Mouse (Mus musculus) gastrocnemius, adult 2 months (tissue): ENCODE measurements around the gene Pbld1. TPM values are rescaled to one million over a fixed set of nuclear protein-coding genes. Genes with fewer than 3 reads are reported as not detected.

Experiments
- DNase-seq: peaks from one replicate; pipeline ENCODE4 v3.0.0; 2022
- H3K27ac ChIP-seq: fragments of 200-600 bp; 2 replicates; pipeline ENCODE4 v1.8.1; 2022; ENCODE audit warnings: mild to moderate bottlenecking
- H3K4me3 ChIP-seq: fragments of 200-600 bp; 2 replicates; pipeline ENCODE4 v1.8.1; 2022; ENCODE audit warnings: mild to moderate bottlenecking, moderate library complexity
- CTCF ChIP-seq: fragments of 200-600 bp; IDR thresholded peaks from 2 replicates; pipeline ENCODE4 v1.8.1; 2022; ENCODE audit warnings: antibody characterized with exemption, mild to moderate bottlenecking, moderate library complexity
- intact Hi-C: fragments of 180-260 bp; cut with DNase I; formaldehyde crosslinking; loops from one replicate; pipeline ENCODE4 v1.15.1; 2025
- total RNA-seq, 2 experiments: library from RNA; stranded (reverse); gene quantifications; 2 replicates each; pipeline ENCODE4 v1.2.3; 2021

The Pbld1 gene
- total RNA-seq, 2 experiments from 2014 or later = 0.66 to 1.1 TPM

GRCm38 (mm10) chr10:63115881-63116280, 55.9 kb downstream of the Pbld1 start:
- no peak for DNase-seq
- Histone ChIP-seq H3K4me3 (no peak overlapping the region), H3K27ac (no peak overlapping the region)
- intact Hi-C loops = loop anchor here (10.0 kb wide), 1 partner anchor 91 kb away; the partner anchor contains the start of genes Hnrnph3 and Pbld2
- no peak for TF ChIP-seq CTCF

- TF ChIP-seq CTCF = no peak
- no peak for DNase-seq
- no peak overlapping the region for H3K4me3 ChIP-seq
- intact Hi-C loops = loop anchor here (10.0 kb wide), 1 partner anchor 92 kb away; the partner anchor contains the start of genes Hnrnph3 and Pbld2
- no peak overlapping the region for H3K27ac ChIP-seq
These were observed 56.4 kb downstream of the Pbld1 start for GRCm38 (mm10) chr10:63116376-63116775.

DNA sequence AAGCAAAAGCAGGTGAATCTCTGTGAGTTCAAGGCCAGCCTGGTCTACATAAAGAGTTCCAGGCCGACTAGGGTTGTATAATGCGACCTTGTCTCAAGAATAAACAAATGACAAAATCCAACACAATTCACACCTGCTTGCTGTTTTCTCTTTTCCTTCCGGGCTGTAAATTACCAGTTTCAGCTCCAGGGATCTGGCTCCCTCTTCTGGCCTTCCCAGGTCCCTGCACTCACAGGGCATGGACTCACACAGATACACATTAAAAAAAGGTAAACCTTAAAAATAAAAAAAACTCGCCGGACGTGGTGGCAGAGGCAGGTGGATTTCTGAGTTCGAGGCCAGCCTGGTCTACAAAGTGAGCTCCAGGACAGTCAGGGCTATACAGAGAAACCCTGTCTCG, 57.6 kb downstream of the Pbld1 start:
- Histone ChIP-seq H3K4me3 (no peak overlapping the region), H3K27ac (no peak overlapping the region)
- DNase-seq = no peak
- TF ChIP-seq CTCF = peak; percentile 44
- intact Hi-C loops = loop anchor here (10.0 kb wide), 1 partner anchor 93 kb away; the partner anchor contains the start of genes Hnrnph3 and Pbld2

DNA sequence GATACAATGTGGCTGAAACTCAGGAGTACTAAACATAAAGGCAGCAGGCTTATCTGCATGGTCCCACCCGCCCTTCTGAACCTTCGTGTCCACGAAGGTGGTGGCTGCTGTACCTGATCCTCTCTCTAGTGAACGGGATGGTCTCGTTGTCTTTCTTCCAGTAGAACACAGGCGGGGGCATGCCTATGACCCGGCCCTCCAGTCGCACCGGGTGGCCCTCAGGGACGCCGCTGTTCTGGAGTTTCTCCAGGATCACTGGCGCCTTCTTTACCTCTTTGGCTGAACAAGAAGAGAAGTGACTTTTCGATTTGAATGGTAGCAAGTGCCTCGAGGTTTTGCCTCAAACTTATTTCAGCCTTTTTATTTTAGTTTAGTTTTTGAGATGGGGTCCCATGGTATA, 60.0 kb downstream of the Pbld1 start:
- Histone ChIP-seq H3K27ac (no peak overlapping the region), H3K4me3 (no peak overlapping the region)
- no peak for TF ChIP-seq CTCF
- no peak for DNase-seq
- intact Hi-C loops = loop anchor here (10.0 kb wide), 1 partner anchor 95 kb away; the partner anchor contains the start of genes Hnrnph3 and Pbld2

DNA sequence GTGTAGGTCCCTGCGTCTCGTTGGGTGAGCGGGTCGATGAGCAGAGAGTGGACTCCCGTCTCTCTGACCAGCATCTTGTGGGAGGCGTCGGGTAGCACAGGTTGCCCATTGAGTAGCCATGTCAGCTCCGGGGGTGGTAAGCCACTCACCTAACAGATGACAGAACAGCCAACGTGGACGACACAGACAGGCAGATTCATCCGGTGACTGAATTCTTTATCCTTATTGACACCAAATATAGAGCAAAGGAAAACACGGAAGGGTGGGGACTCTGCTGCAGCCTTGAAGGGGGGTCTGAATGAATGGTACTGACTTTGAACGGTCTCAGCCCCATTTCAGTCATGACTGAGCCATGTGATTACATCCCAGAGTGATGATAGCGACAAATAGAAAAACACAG, 62.0 kb downstream of the Pbld1 start:
- Histone ChIP-seq H3K27ac (no peak overlapping the region), H3K4me3 (no peak overlapping the region)
- no peak for DNase-seq
- TF ChIP-seq CTCF = no peak
- intact Hi-C loops = no loop called here

GRCm38 (mm10) chr10:63122516-63122915, 62.6 kb downstream of the Pbld1 start:
- H3K27ac ChIP-seq = no peak overlapping the region
- TF ChIP-seq CTCF = no peak
- intact Hi-C loops = no loop called here
- no peak overlapping the region for H3K4me3 ChIP-seq
- no peak for DNase-seq

- no peak for TF ChIP-seq CTCF
- no peak for DNase-seq
- intact Hi-C loops = no loop called here
- Histone ChIP-seq H3K4me3 (no peak overlapping the region), H3K27ac (no peak overlapping the region)
These were observed 63.2 kb downstream of the Pbld1 start for GRCm38 (mm10) chr10:63123141-63123540.

DNA sequence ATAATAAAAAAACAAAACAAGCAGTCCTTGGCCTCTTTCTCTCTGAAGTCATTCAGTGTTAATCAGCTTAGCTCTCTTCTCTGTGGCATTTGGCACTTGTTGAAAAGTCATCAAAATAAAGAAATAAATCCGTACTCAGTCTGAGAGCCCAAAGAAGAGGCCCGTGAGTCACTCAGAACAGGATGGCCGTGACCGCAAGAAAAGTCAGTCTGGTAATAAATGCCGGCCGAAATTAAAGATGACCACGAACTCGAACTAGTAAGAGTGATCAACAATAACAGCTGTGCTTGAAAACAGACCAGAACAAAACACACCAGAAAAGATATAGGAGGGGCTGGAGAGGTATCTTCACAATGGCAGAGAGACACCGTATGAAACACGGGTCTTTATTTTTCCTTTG, 64.1 kb downstream of the Pbld1 start:
- H3K4me3 ChIP-seq = no peak overlapping the region
- intact Hi-C loops = no loop called here
- no peak for DNase-seq
- no peak for TF ChIP-seq CTCF
- H3K27ac ChIP-seq = no peak overlapping the region

DNA sequence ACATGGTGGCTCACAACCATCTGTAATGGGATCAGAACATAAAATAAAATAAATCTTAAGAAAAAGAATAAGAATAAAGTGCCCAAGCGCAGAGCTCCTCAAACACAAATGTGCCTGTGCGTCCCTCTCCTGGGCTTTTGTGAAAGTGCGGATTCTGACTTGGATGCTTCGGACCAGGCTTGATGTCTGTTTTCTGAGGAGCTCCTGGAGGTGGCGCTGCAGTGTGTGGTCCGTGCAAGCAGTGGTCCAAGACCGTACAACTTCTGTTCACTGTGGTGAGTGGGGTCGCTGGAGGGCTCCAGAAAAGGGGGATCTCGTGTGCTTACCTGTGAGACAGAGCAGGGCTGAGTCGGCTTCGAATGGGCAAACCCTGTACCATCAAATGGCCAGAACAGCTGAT, 65.4 kb downstream of the Pbld1 start:
- Histone ChIP-seq H3K4me3 (no peak overlapping the region), H3K27ac (no peak overlapping the region)
- peak; percentile 40 for TF ChIP-seq CTCF
- DNase-seq = no peak
- intact Hi-C loops = no loop called here

DNA sequence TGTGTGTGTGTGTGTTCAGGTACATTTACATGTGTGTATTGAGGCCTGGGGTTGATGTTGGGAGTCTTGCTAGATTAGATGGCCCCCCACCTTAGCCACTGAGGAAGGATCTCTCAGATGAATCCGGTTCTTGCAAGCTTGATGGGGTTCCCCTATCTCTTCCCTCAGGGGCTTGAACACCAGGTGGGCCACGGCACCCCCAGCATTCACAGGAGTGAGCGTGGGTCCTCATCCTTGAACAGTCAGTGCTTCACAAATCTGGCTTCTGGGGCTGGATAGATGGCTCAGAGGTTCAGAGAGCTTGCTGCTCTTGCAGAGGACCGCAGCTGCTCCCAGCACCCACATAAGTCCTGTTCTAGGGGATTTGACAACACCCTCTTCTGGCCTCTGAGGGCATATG, 66.2 kb downstream of the Pbld1 start:
- DNase-seq = no peak
- H3K4me3 ChIP-seq = no peak overlapping the region
- intact Hi-C loops = no loop called here
- H3K27ac ChIP-seq = no peak overlapping the region
- no peak for TF ChIP-seq CTCF

- intact Hi-C loops = no loop called here
- peak overlapping the region; percentile 88; the same call in 1 of the 2 replicates for H3K27ac ChIP-seq
- TF ChIP-seq CTCF = no peak
These were observed 67.2 kb downstream of the Pbld1 start for GRCm38 (mm10) chr10:63127156-63127555.

More at GRCm38 (mm10) chr10:63127156-63127555, 67.2 kb downstream of the Pbld1 start:
- no peak overlapping the region for H3K4me3 ChIP-seq
- no peak for DNase-seq

Other genes with a start within 250 kb of the Pbld1 start
- gene Tet1, start 151.2 kb upstream of the Pbld1 start, total RNA-seq = 1 to 10 TPM; 2.1 to 2.7 TPM
- gene Slc25a16, start 139.5 kb upstream of the Pbld1 start, total RNA-seq = 10 to 100 TPM; 15.4 to 18.2 TPM
- under 1 TPM; 0.15 to 0.25 TPM for gene Dna2, start 113.1 kb upstream of the Pbld1 start, total RNA-seq
- gene Rufy2, start 79.9 kb upstream of the Pbld1 start, total RNA-seq = 1 to 10 TPM; 3.8 to 4.7 TPM
- 10 to 100 TPM; 21.6 to 25.4 TPM for gene Hnrnph3, start 35.9 kb upstream of the Pbld1 start, total RNA-seq
- gene Pbld2, start 35.8 kb upstream of the Pbld1 start, total RNA-seq = 1 to 10 TPM; 2.8 to 5.4 TPM
- gene Atoh7, start 39.5 kb downstream of the Pbld1 start, total RNA-seq = not detected
- gene Mypn, start 143.8 kb downstream of the Pbld1 start, total RNA-seq = 100 to 1,000 TPM; 248 to 338 TPM
- gene Herc4, start 183.6 kb downstream of the Pbld1 start, total RNA-seq = 10 to 100 TPM; 21.2 to 21.6 TPM